Mouse (Mus musculus) kidney, embryonic 15.5 days (tissue): ENCODE measurements around the gene Ogdh. TPM values are rescaled to one million over a fixed set of nuclear protein-coding genes. Genes with fewer than 3 reads are reported as not detected.
"Not testable (repeated sequence)": the region's sequence is repeated elsewhere in the genome, so short reads cannot be mapped to it uniquely, and the experiment has no call there.

Source experiments
- ATAC-seq: fragments of 200-750 bp; cut with Nextera tagmentation; replicated peaks from 2 replicates; pipeline ENCODE4 v1.8.0; 2017; ENCODE audit warnings: moderate TSS enrichment; ENCODE audit not compliant: low FRiP score
- H3K27ac ChIP-seq: fragments of 300-500 bp; sonication (generic); 2 replicates; pipeline ENCODE4 v1.5.1; 2015; ENCODE audit warnings: mild to moderate bottlenecking, inconsistent platforms
- H3K27me3 ChIP-seq: fragments of 300-500 bp; sonication (generic); 2 replicates; pipeline ENCODE4 v1.6.1; 2015; ENCODE audit warnings: inconsistent platforms
- H3K36me3 ChIP-seq: fragments of 300-500 bp; sonication (generic); 2 replicates; pipeline ENCODE4 v1.6.1; 2015; ENCODE audit warnings: inconsistent platforms
- H3K4me1 ChIP-seq: fragments of 300-500 bp; sonication (generic); 2 replicates; pipeline ENCODE4 v1.6.1; 2015; ENCODE audit warnings: inconsistent platforms
- H3K4me2 ChIP-seq: fragments of 300-500 bp; sonication (generic); 2 replicates; pipeline ENCODE4 v1.6.1; 2015; ENCODE audit warnings: moderate library complexity, mild to moderate bottlenecking, inconsistent platforms
- H3K4me3 ChIP-seq: fragments of 300-500 bp; sonication (generic); replicated peaks from 2 replicates; pipeline ENCODE4 v1.5.1; 2015; ENCODE audit warnings: mild to moderate bottlenecking, inconsistent platforms
- H3K9ac ChIP-seq: fragments of 300-500 bp; sonication (generic); 2 replicates; pipeline ENCODE4 v1.6.1; 2015; ENCODE audit warnings: mild to moderate bottlenecking, inconsistent platforms
- H3K9me3 ChIP-seq: fragments of 300-500 bp; sonication (generic); replicated peaks from 2 replicates; pipeline ENCODE4 v1.6.1; 2016; ENCODE audit warnings: inconsistent platforms
- WGBS: fragments of 180-500 bp; shearing (Covaris S2); methylation state at CpG from one replicate; pipeline ENCODE4 v1.1.7; 2015; ENCODE audit warnings: mixed read lengths; 5-methylcytosine and 5-hydroxymethylcytosine counted together
- polyA plus RNA-seq: library from polyadenylated mRNA; unstranded; fragments of >200 nt; fragmentation: Nextera tagmentation; extraction: Ambion mirVana; gene quantifications from 2 replicates; pipeline ENCODE4 v1.2.1, GENCODE M21; 2015

Gene Ogdh
- polyA plus RNA-seq, 1 experiment from 2014 or later = 131 TPM

GRCm38 (mm10) chr11:6336689-6337088, 45.3 kb downstream of the Ogdh start:
- H3K36me3 ChIP-seq = peaks cover 71% of the 10 kb centered on the region
- whole genome bisulfite sequencing = 75% methylated on average over 4 of the region's 4 CpGs

GRCm38 (mm10) chr11:6345956-6346355, 54.5 kb downstream of the Ogdh start:
- Histone ChIP-seq H3K36me3 (peaks cover 95% of the 10 kb centered on the region), H3K9ac (no peak overlapping the region), H3K9me3 (no peaks in the 10 kb centered on the region), H3K4me1 (no peaks in the 10 kb centered on the region), H3K27ac (no peak overlapping the region), H3K4me2 (no peak overlapping the region), H3K27me3 (no peaks in the 10 kb centered on the region), H3K4me3 (no peak overlapping the region)
- ATAC-seq = no peak
- 96% methylated on average over 4 of the region's 4 CpGs for WGBS

More at GRCm38 (mm10) chr11:6336689-6337088, 45.3 kb downstream of the Ogdh start:
- H3K27me3 ChIP-seq = no peaks in the 10 kb centered on the region
- H3K4me2 ChIP-seq = no peak overlapping the region
- H3K27ac ChIP-seq = no peak overlapping the region
- no peak overlapping the region for H3K9ac ChIP-seq
- no peaks in the 10 kb centered on the region for H3K4me1 ChIP-seq
- no peak for ATAC-seq
- no peaks in the 10 kb centered on the region for H3K9me3 ChIP-seq
- no peak overlapping the region for H3K4me3 ChIP-seq

- WGBS = 86% methylated on average over 7 of the region's 7 CpGs
These were observed 55.5 kb downstream of the Ogdh start for GRCm38 (mm10) chr11:6346966-6347365.

DNA sequence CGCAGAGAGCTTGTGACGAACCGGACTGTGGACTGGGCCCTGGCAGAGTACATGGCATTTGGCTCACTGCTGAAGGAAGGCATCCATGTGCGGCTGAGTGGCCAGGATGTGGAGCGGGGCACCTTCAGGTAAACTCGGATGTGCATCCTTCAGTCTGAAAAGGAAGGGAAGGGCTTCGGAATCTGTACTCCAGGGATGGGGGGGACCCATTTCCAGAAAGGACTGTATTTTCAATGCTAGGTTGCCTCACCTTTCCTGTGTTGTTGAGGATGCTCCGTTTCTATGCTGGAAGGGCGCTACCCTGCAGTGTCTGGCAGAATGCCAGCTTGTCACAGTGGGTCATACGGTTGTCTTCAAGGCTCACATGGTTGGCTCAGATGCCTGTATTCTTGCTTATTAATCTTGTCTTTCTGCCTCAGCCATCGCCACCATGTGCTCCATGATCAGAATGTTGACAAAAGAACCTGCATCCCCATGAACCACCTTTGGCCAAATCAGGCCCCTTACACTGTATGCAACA, 57.3 kb downstream of the Ogdh start:
- Histone ChIP-seq H3K4me3 (no peak overlapping the region), H3K4me2 (no peak overlapping the region), H3K36me3 (peaks cover 95% of the 10 kb centered on the region), H3K27ac (no peak overlapping the region), H3K9me3 (no peaks in the 10 kb centered on the region), H3K4me1 (no peaks in the 10 kb centered on the region), H3K9ac (no peak overlapping the region), H3K27me3 (no peaks in the 10 kb centered on the region)
- no peak for ATAC-seq
- WGBS = 91% methylated on average over 11 of the region's 11 CpGs

More at GRCm38 (mm10) chr11:6346966-6347365, 55.5 kb downstream of the Ogdh start:
- Histone ChIP-seq H3K4me2 (no peak overlapping the region), H3K36me3 (peaks cover 92% of the 10 kb centered on the region), H3K4me3 (no peak overlapping the region), H3K27me3 (no peaks in the 10 kb centered on the region), H3K4me1 (no peaks in the 10 kb centered on the region), H3K9me3 (no peaks in the 10 kb centered on the region), H3K27ac (no peak overlapping the region), H3K9ac (no peak overlapping the region)
- no peak for ATAC-seq

DNA sequence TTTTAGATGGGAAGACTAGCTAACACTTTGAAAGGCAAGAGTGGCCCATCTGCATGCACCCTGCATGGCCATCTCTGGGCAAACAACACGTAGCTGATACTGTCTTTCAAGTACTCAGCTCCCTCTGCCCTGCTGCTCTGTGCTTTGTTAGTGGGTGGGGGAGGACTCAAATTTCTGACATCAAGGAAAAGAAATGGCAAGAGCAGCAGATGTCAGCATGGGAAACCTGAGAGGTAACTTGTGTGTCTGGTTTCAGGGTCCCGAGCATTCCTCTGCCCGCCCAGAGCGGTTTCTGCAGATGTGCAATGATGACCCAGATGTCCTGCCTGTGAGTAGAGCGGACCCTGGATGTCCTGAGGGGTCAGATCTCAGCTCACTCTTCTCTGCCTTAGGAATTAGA, 58.2 kb downstream of the Ogdh start:
- Histone ChIP-seq H3K9ac (no peak overlapping the region), H3K36me3 (peaks cover 92% of the 10 kb centered on the region), H3K9me3 (no peaks in the 10 kb centered on the region), H3K4me3 (no peak overlapping the region), H3K27ac (no peak overlapping the region), H3K4me1 (no peaks in the 10 kb centered on the region), H3K4me2 (no peak overlapping the region), H3K27me3 (no peaks in the 10 kb centered on the region)
- 63% methylated on average over 5 of the region's 5 CpGs for WGBS
- ATAC-seq = 0 out of 2 replicates have a peak, but pooled peaks have one; percentile 36

DNA sequence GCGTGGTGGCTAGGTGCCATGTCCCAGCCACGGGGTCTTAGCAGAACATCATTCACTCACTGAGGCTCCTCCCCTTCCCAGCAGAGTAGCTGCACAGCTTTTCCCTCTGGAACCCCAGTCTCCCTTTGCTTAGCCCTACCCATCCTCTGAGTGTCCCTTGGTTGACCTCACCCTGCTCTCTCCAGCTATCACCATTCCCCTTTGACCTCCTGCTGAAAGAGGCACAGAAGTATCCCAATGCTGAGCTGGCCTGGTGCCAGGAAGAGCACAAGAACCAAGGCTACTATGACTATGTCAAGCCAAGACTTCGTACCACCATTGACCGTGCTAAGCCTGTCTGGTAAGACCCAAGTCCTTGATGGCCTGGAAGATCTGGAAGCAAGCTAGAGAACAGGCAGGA, 63.7 kb downstream of the Ogdh start:
- Histone ChIP-seq H3K4me2 (no peak overlapping the region), H3K9ac (no peak overlapping the region), H3K4me3 (no peak overlapping the region), H3K9me3 (no peaks in the 10 kb centered on the region), H3K36me3 (peaks cover 69% of the 10 kb centered on the region), H3K27me3 (no peaks in the 10 kb centered on the region), H3K4me1 (no peaks in the 10 kb centered on the region), H3K27ac (no peak overlapping the region)
- no peak for ATAC-seq
- WGBS = 88% methylated on average over 4 of the region's 4 CpGs

- Histone ChIP-seq H3K9me3 (no peaks in the 10 kb centered on the region), H3K4me1 (peaks cover 8% of the 10 kb centered on the region), H3K27me3 (no peaks in the 10 kb centered on the region), H3K36me3 (no peaks in the 10 kb centered on the region), H3K27ac (no peak overlapping the region), H3K4me2 (no peak overlapping the region), H3K4me3 (no peak overlapping the region), H3K9ac (no peak overlapping the region)
- WGBS = 91% methylated on average over 9 of the region's 9 CpGs
- no peak for ATAC-seq
These were observed 73.3 kb downstream of the Ogdh start for GRCm38 (mm10) chr11:6364581-6365275.

DNA sequence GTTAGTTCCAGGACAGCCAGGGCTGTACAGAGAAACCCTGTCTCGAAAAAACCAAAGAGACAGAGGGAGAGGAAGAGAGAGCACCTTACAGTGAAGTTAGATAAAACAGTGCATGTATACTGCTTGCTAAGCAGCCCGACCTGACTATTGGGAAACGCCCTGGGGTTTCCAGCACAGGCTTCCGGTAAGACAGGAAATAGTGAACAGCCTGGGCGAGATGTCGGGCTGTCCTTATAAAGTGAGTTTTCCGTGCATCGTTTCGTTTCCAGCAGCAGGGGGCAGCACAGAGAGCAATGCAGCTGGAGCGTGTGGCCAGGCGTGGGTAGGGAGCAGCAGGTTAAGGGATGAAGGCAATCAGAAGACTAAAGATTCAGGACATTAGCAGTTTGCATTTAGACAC, 74.5 kb downstream of the Ogdh start:
- Histone ChIP-seq H3K36me3 (no peaks in the 10 kb centered on the region), H3K9ac (no peak overlapping the region), H3K27me3 (no peaks in the 10 kb centered on the region), H3K9me3 (no peaks in the 10 kb centered on the region), H3K4me1 (peaks cover 8% of the 10 kb centered on the region), H3K27ac (no peak overlapping the region; the same call in 1 of the 2 replicates), H3K4me2 (peak overlapping the region; percentile 17; the same call in 1 of the 2 replicates), H3K4me3 (no peak overlapping the region)
- ATAC-seq = peak; percentile 46
- 19% methylated on average over 11 of the region's 11 CpGs for WGBS

DNA sequence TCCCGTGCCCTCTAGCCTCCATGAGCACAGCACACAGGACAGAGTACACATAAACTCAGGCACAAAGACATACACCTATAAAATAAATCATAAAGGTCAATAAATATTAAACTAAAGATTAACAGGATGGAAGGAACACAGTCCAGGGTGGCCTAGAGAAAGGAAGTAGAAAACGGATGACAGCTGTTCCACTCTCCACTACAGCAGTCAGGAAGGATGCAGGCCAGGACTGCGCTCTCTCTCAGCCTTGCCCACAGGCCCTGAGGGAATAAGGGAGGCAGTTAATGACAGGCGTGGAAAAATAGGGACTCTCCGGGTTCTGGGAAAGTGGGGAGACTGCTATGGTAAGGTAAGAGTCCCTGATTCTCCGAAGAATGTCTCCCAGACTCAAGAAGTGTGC, 75.0 kb downstream of the Ogdh start:
- H3K27me3 ChIP-seq = no peaks in the 10 kb centered on the region
- H3K27ac ChIP-seq = peak overlapping the region; percentile 46
- peak; percentile 60; the same call in 1 of the 2 replicates for ATAC-seq
- H3K9me3 ChIP-seq = no peaks in the 10 kb centered on the region
- no peaks in the 10 kb centered on the region for H3K36me3 ChIP-seq
- WGBS = 69% methylated on average over 6 of the region's 6 CpGs
- no peak overlapping the region for H3K4me2 ChIP-seq
- no peak overlapping the region for H3K4me3 ChIP-seq
- H3K4me1 ChIP-seq = peaks cover 8% of the 10 kb centered on the region
- H3K9ac ChIP-seq = no peak overlapping the region

- no peak for ATAC-seq
- Histone ChIP-seq H3K9me3 (no peaks in the 10 kb centered on the region), H3K36me3 (no peaks in the 10 kb centered on the region), H3K4me1 (peaks cover 8% of the 10 kb centered on the region), H3K9ac (no peak overlapping the region), H3K4me3 (no peak overlapping the region), H3K4me2 (no peak overlapping the region), H3K27ac (0 out of 2 replicates have a peak overlapping the region, but pooled peaks have one; percentile 46), H3K27me3 (no peaks in the 10 kb centered on the region)
- 71% methylated on average over 4 of the region's 4 CpGs for WGBS
These were observed 75.7 kb downstream of the Ogdh start for GRCm38 (mm10) chr11:6367156-6367555.

DNA sequence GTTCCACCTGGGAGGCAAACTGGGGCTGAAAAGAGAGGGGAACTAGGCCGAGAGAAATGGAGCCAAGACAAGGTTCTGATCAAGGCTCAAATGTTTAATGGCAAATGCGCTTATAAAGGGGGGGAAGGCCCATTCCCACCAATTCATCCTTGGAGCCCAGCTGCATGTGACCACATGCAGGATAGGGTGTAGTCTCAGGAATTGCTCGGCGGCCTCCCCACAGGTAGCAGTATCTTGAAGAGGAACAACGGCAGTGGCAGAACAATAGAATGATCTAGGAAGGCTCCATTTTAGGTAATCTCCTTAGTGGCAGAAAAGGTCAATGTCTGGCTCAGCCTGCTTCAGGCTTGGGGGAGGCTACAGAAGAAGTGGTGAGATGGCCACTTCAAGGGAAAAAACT, 76.6 kb downstream of the Ogdh start:
- 74% methylated on average over 5 of the region's 5 CpGs for WGBS
- H3K27ac ChIP-seq, H3K36me3 ChIP-seq, H3K9ac ChIP-seq, H3K4me1 ChIP-seq, H3K27me3 ChIP-seq, ATAC-seq, H3K4me3 ChIP-seq, H3K4me2 ChIP-seq, H3K9me3 ChIP-seq: not testable (repeated sequence)

GRCm38 (mm10) chr11:6371376-6372155, 80.1 kb downstream of the Ogdh start:
- no peak overlapping the region for H3K4me2 ChIP-seq
- H3K27me3 ChIP-seq = no peaks in the 10 kb centered on the region
- H3K9ac ChIP-seq = no peak overlapping the region
- ATAC-seq = no peak
- H3K36me3 ChIP-seq = no peaks in the 10 kb centered on the region
- H3K4me1 ChIP-seq = no peaks in the 10 kb centered on the region
- no peaks in the 10 kb centered on the region for H3K9me3 ChIP-seq
- H3K4me3 ChIP-seq = no peak overlapping the region
- WGBS = 82% methylated on average over 11 of the region's 11 CpGs
- no peak overlapping the region for H3K27ac ChIP-seq
